Mouse (Mus musculus): ENCODE data around the gene Olfr1415.

GRCm38 (mm10) chr1:92440066-92440750 is 55.7 kb downstream of the Olfr1415 start:
- TF ChIP-seq CTCF (IDR thresholded peaks at IDR 0.05; ENCODE audit: borderline replicate concordance, insufficient read depth, low read length): no peak
- TF ChIP-seq POLR2A (IDR thresholded peaks at IDR 0.05; ENCODE audit: low read depth, low read length): no peak
